Mouse (Mus musculus) MEL (cell line): ENCODE measurements around the gene Ddr1. TPM values are rescaled to one million over a fixed set of nuclear protein-coding genes. Genes with fewer than 3 reads are reported as not detected.
A peak's percentile ranks its signal among the peaks of the same experiment; 100 is the strongest.

Source experiments
- DNase-seq: peaks from one replicate; pipeline ENCODE4 v3.0.0; 2011; ENCODE audit warnings: low read depth, low spot score
- H3K27ac ChIP-seq: 2 replicates; pipeline ENCODE4 v1.5.1; 2012; ENCODE audit warnings: low read depth, mild to moderate bottlenecking, control low read depth, low read length, moderate library complexity; ENCODE audit not compliant: control insufficient read depth
- H3K27me3 ChIP-seq, 2 experiments: fragments of 150-350 bp in 1 of 2; sonication (generic) in 1 of 2; 2 replicates each; pipeline ENCODE4 v1.6.1; 2012; ENCODE audit warnings: low read length in 2 of 2, mild to moderate bottlenecking in 2 of 2, improper control_type of control experiment in 1 of 2, moderate library complexity in 1 of 2; ENCODE audit not compliant: insufficient read depth in 2 of 2, control insufficient read depth in 1 of 2
- H3K36me3 ChIP-seq, 2 experiments: 2 replicates each; pipeline ENCODE4 v1.6.1; 2012 to 2014; ENCODE audit warnings: low read length in 2 of 2, improper control_type of control experiment in 1 of 2, inconsistent platforms in 1 of 2, mild to moderate bottlenecking in 1 of 2; ENCODE audit not compliant: insufficient read depth in 2 of 2, control insufficient read depth in 1 of 2
- H3K4me1 ChIP-seq, 2 experiments: fragments of 150-350 bp in 1 of 2; sonication (generic) in 1 of 2; 2 replicates each; pipeline ENCODE4 v1.6.1; 2012; ENCODE audit warnings: low read length in 2 of 2, improper control_type of control experiment in 1 of 2, mild to moderate bottlenecking in 1 of 2; ENCODE audit not compliant: insufficient read depth in 2 of 2, control insufficient read depth in 1 of 2
- H3K4me3 ChIP-seq, 2 experiments: fragments of 150-350 bp in 1 of 2; sonication (generic) in 1 of 2; 2 replicates each; pipeline ENCODE4 v1.5.1; 2012; ENCODE audit warnings: low read depth in 2 of 2, low read length in 2 of 2, mild to moderate bottlenecking in 2 of 2, moderate library complexity in 2 of 2, control low read depth in 1 of 2, improper control_type of control experiment in 1 of 2; ENCODE audit not compliant: control insufficient read depth in 1 of 2, insufficient read depth in 1 of 2
- H3K79me2 ChIP-seq: 2 replicates; pipeline ENCODE4 v1.6.1; 2012; ENCODE audit warnings: mild to moderate bottlenecking, low read length, moderate library complexity; ENCODE audit not compliant: control insufficient read depth, poor library complexity, insufficient read depth
- H3K9ac ChIP-seq: 2 replicates; pipeline ENCODE4 v1.6.1; 2012; ENCODE audit warnings: low read depth, mild to moderate bottlenecking, control low read depth, low read length, moderate library complexity; ENCODE audit not compliant: control insufficient read depth, poor library complexity, severe bottlenecking
- H3K9me3 ChIP-seq: fragments of 150-350 bp; sonication (generic); replicated peaks from 2 replicates; pipeline ENCODE4 v1.6.1; 2012; ENCODE audit warnings: mild to moderate bottlenecking, low read length, improper control_type of control experiment, moderate library complexity; ENCODE audit not compliant: insufficient read depth
- CHD1 ChIP-seq: IDR thresholded peaks from 2 replicates; pipeline ENCODE4 v1.6.1; 2012; ENCODE audit warnings: low read depth, mild to moderate bottlenecking, inconsistent platforms, low read length, improper control_type of control experiment
- CHD2 ChIP-seq: IDR thresholded peaks from 2 replicates; pipeline ENCODE4 v1.6.1; 2011; ENCODE audit warnings: low read length, improper control_type of control experiment
- CTCF ChIP-seq, 3 experiments: IDR thresholded peaks in 2 of 3; conservative IDR thresholded peaks in 1 of 3; 2 replicates each; pipeline ENCODE4 v1.5.1; 2011 to 2012; ENCODE audit warnings: low read length in 3 of 3, low read depth in 2 of 3, mild to moderate bottlenecking in 2 of 3, improper control_type of control experiment in 1 of 3, inconsistent platforms in 1 of 3, mixed read lengths in 1 of 3, moderate library complexity in 1 of 3; ENCODE audit not compliant: control insufficient read depth in 1 of 3, insufficient read depth in 1 of 3, poor library complexity in 1 of 3, severe bottlenecking in 1 of 3
- E2F4 ChIP-seq: IDR thresholded peaks from 2 replicates; pipeline ENCODE4 v1.6.1; 2011; ENCODE audit warnings: low read depth, low read length, improper control_type of control experiment, borderline replicate concordance
- ELF1 ChIP-seq: IDR thresholded peaks from 2 replicates; pipeline ENCODE4 v1.6.1; 2014; ENCODE audit warnings: low read depth, mild to moderate bottlenecking, inconsistent platforms, low read length, improper control_type of control experiment, moderate library complexity
- ETS1 ChIP-seq: IDR thresholded peaks from 2 replicates; pipeline ENCODE4 v1.6.1; 2012; ENCODE audit warnings: low read depth, mild to moderate bottlenecking, inconsistent platforms, low read length, improper control_type of control experiment, moderate library complexity
- GATA1 ChIP-seq: IDR thresholded peaks from 2 replicates; pipeline ENCODE4 v1.6.1; 2011; ENCODE audit warnings: low read depth, low read length, improper control_type of control experiment
- HCFC1 ChIP-seq: IDR thresholded peaks from 2 replicates; pipeline ENCODE4 v1.6.1; 2012; ENCODE audit warnings: low read depth, mild to moderate bottlenecking, inconsistent platforms, low read length, improper control_type of control experiment, moderate library complexity
- KAT2A ChIP-seq: conservative IDR thresholded peaks from 2 replicates; pipeline ENCODE4 v1.6.1; 2012; ENCODE audit warnings: low read depth, low read length, improper control_type of control experiment, inconsistent platforms
- MAFK ChIP-seq: IDR thresholded peaks from 2 replicates; pipeline ENCODE4 v1.6.1; 2011; ENCODE audit warnings: low read depth, mild to moderate bottlenecking, low read length, improper control_type of control experiment, borderline replicate concordance
- MAX ChIP-seq: IDR thresholded peaks from 2 replicates; pipeline ENCODE4 v1.6.1; 2011; ENCODE audit warnings: low read length, improper control_type of control experiment
- MAZ ChIP-seq: IDR thresholded peaks from 2 replicates; pipeline ENCODE4 v1.6.1; 2012; ENCODE audit warnings: low read depth, mild to moderate bottlenecking, inconsistent platforms, low read length, improper control_type of control experiment
- MEF2A ChIP-seq: IDR thresholded peaks from 2 replicates; pipeline ENCODE4 v1.6.1; 2014; ENCODE audit warnings: low read depth, mild to moderate bottlenecking, inconsistent platforms, low read length, improper control_type of control experiment; ENCODE audit not compliant: poor library complexity, insufficient replicate concordance, severe bottlenecking; ENCODE audit errors: extremely low read depth
- MXI1 ChIP-seq: IDR thresholded peaks from 2 replicates; pipeline ENCODE4 v1.6.1; 2011; ENCODE audit warnings: mild to moderate bottlenecking, low read depth, low read length, improper control_type of control experiment
- MYC ChIP-seq: IDR thresholded peaks from 2 replicates; pipeline ENCODE4 v1.6.1; 2011; ENCODE audit warnings: low read depth, mild to moderate bottlenecking, low read length, improper control_type of control experiment, moderate library complexity
- NELFE ChIP-seq: IDR thresholded peaks from 2 replicates; pipeline ENCODE4 v1.6.1; 2011; ENCODE audit warnings: low read depth, low read length, improper control_type of control experiment
- POLR2A ChIP-seq, 2 experiments: IDR thresholded peaks; 2 replicates each; pipeline ENCODE4 v1.6.1; 2011 to 2012; ENCODE audit warnings: low read length in 2 of 2, mild to moderate bottlenecking in 2 of 2, control low read depth in 1 of 2, improper control_type of control experiment in 1 of 2, low read depth in 1 of 2, moderate library complexity in 1 of 2; ENCODE audit not compliant: control insufficient read depth in 1 of 2, insufficient read depth in 1 of 2, poor library complexity in 1 of 2
- POLR2AphosphoS2 ChIP-seq: IDR thresholded peaks from 2 replicates; pipeline ENCODE4 v1.6.1; 2011; ENCODE audit warnings: low read length, improper control_type of control experiment
- POLR2AphosphoS5 ChIP-seq: IDR thresholded peaks from 2 replicates; pipeline ENCODE4 v1.6.1; 2012; ENCODE audit warnings: low read depth, borderline replicate concordance, mild to moderate bottlenecking, inconsistent platforms, low read length, moderate library complexity, mixed read lengths
- RAD21 ChIP-seq: IDR thresholded peaks from 2 replicates; pipeline ENCODE4 v1.6.1; 2011; ENCODE audit warnings: mild to moderate bottlenecking, low read depth, low read length, improper control_type of control experiment
- SIN3A ChIP-seq: IDR thresholded peaks from 2 replicates; pipeline ENCODE4 v1.6.1; 2012; ENCODE audit warnings: low read length, improper control_type of control experiment, inconsistent platforms
- TBP ChIP-seq: IDR thresholded peaks from 2 replicates; pipeline ENCODE4 v1.8.0; 2011; ENCODE audit warnings: low read depth, low read length, improper control_type of control experiment
- TCF12 ChIP-seq: IDR thresholded peaks from 2 replicates; pipeline ENCODE4 v1.6.1; 2014; ENCODE audit warnings: low read depth, mild to moderate bottlenecking, inconsistent platforms, low read length, improper control_type of control experiment, moderate library complexity
- USF1 ChIP-seq: IDR thresholded peaks from 2 replicates; pipeline ENCODE4 v1.6.1; 2014; ENCODE audit warnings: low read depth, mild to moderate bottlenecking, inconsistent platforms, low read length, improper control_type of control experiment, moderate library complexity
- ZKSCAN1 ChIP-seq: IDR thresholded peaks from 2 replicates; pipeline ENCODE4 v1.6.1; 2012; ENCODE audit warnings: low read depth, mild to moderate bottlenecking, inconsistent platforms, low read length, improper control_type of control experiment, moderate library complexity
- ZMIZ1 ChIP-seq: IDR thresholded peaks from 2 replicates; pipeline ENCODE4 v1.6.1; 2012; ENCODE audit warnings: low read depth, mild to moderate bottlenecking, inconsistent platforms, low read length, improper control_type of control experiment, moderate library complexity
- polyA plus RNA-seq, 2 experiments: library from polyadenylated mRNA; stranded (reverse) in 1 of 2; unstranded in 1 of 2; fragments of >175 nt in 1 of 2; fragments of >200 nt in 1 of 2; gene quantifications; 2 replicates each; pipeline versions ENCODE4 v1.2.1 to v1.2.4; 2012; ENCODE audit warnings: low replicate concordance in 2 of 2, low read depth in 1 of 2; ENCODE audit not compliant: insufficient read length in 2 of 2, insufficient read depth in 1 of 2, missing spikeins in 1 of 2
- total RNA-seq: library from RNA; depleted of rRNA; stranded (reverse); fragments of 300-350 nt; gene quantifications from 2 replicates; pipeline ENCODE4 v1.2.3, GENCODE M21; 2012

Ddr1 gene
- total and polyA plus RNA-seq, 3 experiments, result 2.6 to 7.9 TPM; not detected in 1

- Histone ChIP-seq H3K79me2 (no peaks in the 10 kb centered on the region), H3K9ac (no peak overlapping the region), H3K4me1 (no peaks in the 10 kb centered on the region), H3K4me3 (no peak overlapping the region), H3K27me3 (no peaks in the 10 kb centered on the region), H3K36me3 (no peaks in the 10 kb centered on the region), H3K9me3 (no peaks in the 10 kb centered on the region), H3K27ac (no peak overlapping the region)
- no peak for DNase-seq
- no peak for TF ChIP-seq MAZ
- no peak for TF ChIP-seq MYC
- no peak for TF ChIP-seq RAD21
- no peak for TF ChIP-seq E2F4
- no peak for TF ChIP-seq CTCF (IDR thresholded peaks at IDR 0.05 in 2 of 3, conservative IDR thresholded peaks at IDR 0.05 in 1 of 3; ENCODE audit: control insufficient read depth in 1 of 3, insufficient read depth in 1 of 3, low read depth in 2 of 3, low read length in 3 of 3, poor library complexity in 1 of 3, severe bottlenecking in 1 of 3)
- no peak for TF ChIP-seq CHD2
- no peak for TF ChIP-seq MAX
- TF ChIP-seq HCFC1, result no peak
- TF ChIP-seq ZMIZ1, result no peak
- no peak for TF ChIP-seq USF1
- no peak for TF ChIP-seq POLR2A (IDR thresholded peaks at IDR 0.05; ENCODE audit: control insufficient read depth in 1 of 2, insufficient read depth in 1 of 2, low read depth in 1 of 2, low read length in 2 of 2, poor library complexity in 1 of 2)
Measured at GRCm38 (mm10) chr17:35680591-35680990, 23.8 kb downstream of the Ddr1 start.

- peak within 1 kb of the TSS; percentile 77 for H3K9ac ChIP-seq
- peak within 1 kb of the TSS; percentile 72 to 90 for H3K4me3 ChIP-seq
- no peaks in the 10 kb centered on the region for H3K9me3 ChIP-seq
- DNase-seq, result peak; percentile 98
- peaks cover 2% of the 10 kb centered on the region; the same call in 1 of the 2 replicates for H3K79me2 ChIP-seq
- H3K27ac ChIP-seq, result no peak within 1 kb of the TSS
- TF ChIP-seq POLR2AphosphoS2 (peak; percentile 73), POLR2AphosphoS5 (no peak), CHD1 (no peak), ELF1 (peak; percentile 27; the same call in 1 of the 2 replicates), CTCF (IDR thresholded peaks at IDR 0.05 in 2 of 3, conservative IDR thresholded peaks at IDR 0.05 in 1 of 3; ENCODE audit: control insufficient read depth in 1 of 3, insufficient read depth in 1 of 3, low read depth in 2 of 3, low read length in 3 of 3, poor library complexity in 1 of 3, severe bottlenecking in 1 of 3) (peak in 1 of 3 experiments; percentile 10; a peak in 1 of 6 replicates), MAX (peak; percentile 45; the same call in 1 of the 2 replicates), TBP (peak; percentile 86), TCF12 (peak; percentile 34; the same call in 1 of the 2 replicates), HCFC1 (peak; percentile 99), SIN3A (peak; percentile 88), MYC (peak; percentile 89), NELFE (peak; percentile 82), ZKSCAN1 (no peak), MEF2A (no peak), MAFK (no peak), KAT2A (peak; percentile 97), GATA1 (peak; percentile 15; the same call in 1 of the 2 replicates), MXI1 (peak; percentile 90), ZMIZ1 (peak; percentile 61; the same call in 1 of the 2 replicates), POLR2A (IDR thresholded peaks at IDR 0.05; ENCODE audit: control insufficient read depth in 1 of 2, insufficient read depth in 1 of 2, low read depth in 1 of 2, low read length in 2 of 2, poor library complexity in 1 of 2) (peak in 1 of 2 experiments; percentile 72; a peak in 2 of 4 replicates), ETS1 (no peak)
- TF ChIP-seq, all 39 proteins: peak for 15
- peaks cover 0 to 8% of the 10 kb centered on the region in 2 experiments; a peak in 2 of 4 replicates for H3K4me1 ChIP-seq
- H3K27me3 ChIP-seq, result no peaks in the 10 kb centered on the region
- H3K36me3 ChIP-seq, result peaks cover 0 to 2% of the 10 kb centered on the region in 2 experiments; a peak in 1 of 4 replicates
Measured at GRCm38 (mm10) chr17:35673416-35674035, 30.9 kb downstream of the Ddr1 start, which contains the start of gene Gtf2h4. Gene Gtf2h4, minus strand, starts transcription at chr17:35673739.
